In genomic region chr9:71675216-71675615, GRCm38 (mm10) we compare ENCODE assay signal across 21 mouse cellular contexts.
DNase-seq lines count a peak whose midpoint lies in the region; ATAC-seq and TF ChIP-seq lines count a peak whose summit lies in the region.
"Had no signal": no experiment of that assay in that cellular context is flagged by ENCODE, and none has a peak within 500 bp of the region (broad histone marks: within the 10 kb centered on the region; RNA-seq: fewer than 3 reads in every experiment).

No protein-coding gene starts in this region.

- 93% methylated on average over 2 of the region's 2 CpGs for WGBS in heart, embryonic 15.5 days
- 49% methylated on average over 2 of the region's 2 CpGs for WGBS in kidney, adult 2 months
- WGBS in kidney, embryonic 14.5 days, result 54% methylated on average over 2 of the region's 2 CpGs
- 67% methylated on average over 2 of the region's 2 CpGs for WGBS in midbrain, embryonic 10.5 days
- WGBS in midbrain, embryonic 15.5 days, result 82% methylated on average over 2 of the region's 2 CpGs

- peak overlapping the region; percentile 73; the same call in 1 of the 2 replicates for H3K27ac ChIP-seq in heart, embryonic 15.5 days
- H3K27ac ChIP-seq in kidney, adult 2 months (ENCODE audit: insufficient read depth, low read depth, low read length), result peak overlapping the region; percentile 78
- no peak overlapping the region for H3K27ac ChIP-seq in kidney, embryonic 14.5 days (ENCODE audit: low read depth, low read length)
- H3K27ac ChIP-seq in midbrain, embryonic 10.5 days (replicated peaks), result peak overlapping the region; percentile 76
- H3K27ac ChIP-seq in midbrain, embryonic 15.5 days, result no peak overlapping the region
- H3K27ac ChIP-seq: forebrain, embryonic 13.5 days; hindbrain, embryonic 14.5 days; intestine, embryonic 15.5 days; liver, embryonic 13.5 days; stomach, embryonic 15.5 days had no signal

- TF ChIP-seq CTCF in kidney, adult 2 months (conservative IDR thresholded peaks at IDR 0.05; ENCODE audit: insufficient read depth, insufficient read length, low read depth, low read length), result no peak

- H3K4me1 ChIP-seq in heart, embryonic 15.5 days (replicated peaks), result peaks cover 47% of the 10 kb centered on the region
- H3K4me1 ChIP-seq in kidney, adult 2 months (ENCODE audit: control insufficient read depth, insufficient read depth, low read length), result peaks cover 51% of the 10 kb centered on the region
- peaks cover 26% of the 10 kb centered on the region; the same call in 1 of the 2 replicates for H3K4me1 ChIP-seq in kidney, embryonic 14.5 days (ENCODE audit: control insufficient read depth, insufficient read depth, low read length)
- peaks cover 14% of the 10 kb centered on the region for H3K4me1 ChIP-seq in midbrain, embryonic 10.5 days
- H3K4me1 ChIP-seq in midbrain, embryonic 15.5 days, result no peaks in the 10 kb centered on the region
- H3K4me1 ChIP-seq: forebrain, embryonic 13.5 days had no signal

- no peak overlapping the region for H3K4me3 ChIP-seq in heart, embryonic 15.5 days
- no peak overlapping the region for H3K4me3 ChIP-seq in kidney, adult 2 months (ENCODE audit: insufficient read depth, low read depth, low read length)
- no peak overlapping the region for H3K4me3 ChIP-seq in kidney, embryonic 14.5 days (ENCODE audit: low read length)
- no peak overlapping the region for H3K4me3 ChIP-seq in midbrain, embryonic 10.5 days
- no peak overlapping the region for H3K4me3 ChIP-seq in midbrain, embryonic 15.5 days
- H3K4me3 ChIP-seq: forebrain, embryonic 13.5 days; intestine, embryonic 15.5 days; limb, embryonic 12.5 days; liver, embryonic 13.5 days; stomach, embryonic 15.5 days had no signal

- TF ChIP-seq POLR2A in kidney, adult 2 months (IDR thresholded peaks at IDR 0.05; ENCODE audit: low read depth, low read length), result no peak

- no peak overlapping the region for H3K4me2 ChIP-seq in heart, embryonic 15.5 days
- no peak overlapping the region for H3K4me2 ChIP-seq in kidney, embryonic 14.5 days (replicated peaks; ENCODE audit: low read depth, low read length)
- H3K4me2 ChIP-seq in midbrain, embryonic 15.5 days, result no peak overlapping the region
- H3K4me2 ChIP-seq: forebrain, embryonic 13.5 days; hindbrain, embryonic 14.5 days; intestine, embryonic 15.5 days; limb, embryonic 12.5 days; liver, embryonic 13.5 days; stomach, embryonic 15.5 days had no signal

- no peaks in the 10 kb centered on the region for H3K9me3 ChIP-seq in heart, embryonic 15.5 days (replicated peaks)
- no peaks in the 10 kb centered on the region for H3K9me3 ChIP-seq in kidney, embryonic 14.5 days (ENCODE audit: control insufficient read depth, low read length)
- H3K9me3 ChIP-seq in midbrain, embryonic 10.5 days (replicated peaks), result no peaks in the 10 kb centered on the region
- no peaks in the 10 kb centered on the region for H3K9me3 ChIP-seq in midbrain, embryonic 15.5 days
- H3K9me3 ChIP-seq: intestine, embryonic 15.5 days; limb, embryonic 12.5 days; liver, embryonic 13.5 days had no signal

- no peak for ATAC-seq in heart, embryonic 15.5 days (replicated peaks; ENCODE audit: insufficient number of reproducible peaks, insufficient read depth, low FRiP score, low read depth)
- no peak for ATAC-seq in kidney, embryonic 14.5 days (ENCODE audit: low FRiP score, low TSS enrichment)
- ATAC-seq in midbrain, embryonic 15.5 days (replicated peaks), result no peak
- ATAC-seq: CD4-positive, CD25-positive, alpha-beta regulatory T cell, adult 4 months; forebrain, embryonic 13.5 days; intestine, embryonic 15.5 days; midbrain, embryonic 16.5 days had no signal

- H3K9ac ChIP-seq in heart, embryonic 15.5 days, result no peak overlapping the region
- no peak overlapping the region for H3K9ac ChIP-seq in kidney, embryonic 14.5 days (ENCODE audit: low read depth, low read length)
- H3K9ac ChIP-seq in midbrain, embryonic 15.5 days, result no peak overlapping the region
- H3K9ac ChIP-seq: forebrain, embryonic 13.5 days; hindbrain, embryonic 14.5 days; intestine, embryonic 15.5 days; limb, embryonic 12.5 days; liver, embryonic 13.5 days; stomach, embryonic 15.5 days had no signal

- no peak for DNase-seq in heart, adult 8-10 months (ENCODE audit: low spot score)
- DNase-seq in kidney, adult 2 months, result peak; percentile 90
- no peak for DNase-seq in midbrain, embryonic 10.5 days (ENCODE audit: low spot score)
- peak; percentile 74 to 81 for DNase-seq in kidney, postnatal 36 days
- DNase-seq in adipocyte (ENCODE audit: low spot score), result no peak
- DNase-seq: adrenal gland, postnatal 36 days; cerebellum, adult 8-10 months; gastrocnemius, postnatal 10 days; liver, embryonic 13.5 days; lung, adult 18-20 months; right cerebral cortex, postnatal 25 days had no signal

- H3K27me3 ChIP-seq in heart, embryonic 15.5 days, result no peaks in the 10 kb centered on the region
- no peaks in the 10 kb centered on the region for H3K27me3 ChIP-seq in kidney, adult 2 months (replicated peaks; ENCODE audit: control insufficient read depth, insufficient read depth, low read length)
- no peaks in the 10 kb centered on the region for H3K27me3 ChIP-seq in kidney, embryonic 14.5 days (ENCODE audit: control insufficient read depth, insufficient read depth, low read length)
- H3K27me3 ChIP-seq in midbrain, embryonic 10.5 days (ENCODE audit: low read depth, poor library complexity, severe bottlenecking), result no peaks in the 10 kb centered on the region
- H3K27me3 ChIP-seq in midbrain, embryonic 15.5 days (replicated peaks), result no peaks in the 10 kb centered on the region
- H3K27me3 ChIP-seq: forebrain, embryonic 13.5 days; intestine, embryonic 15.5 days; limb, embryonic 12.5 days; stomach, embryonic 15.5 days had no signal

- peaks cover 5% of the 10 kb centered on the region; the same call in 1 of the 2 replicates for H3K36me3 ChIP-seq in heart, embryonic 15.5 days
- no peaks in the 10 kb centered on the region; the same call in 1 of the 2 replicates for H3K36me3 ChIP-seq in kidney, adult 2 months (ENCODE audit: control insufficient read depth, insufficient read depth, low read length)
- no peaks in the 10 kb centered on the region for H3K36me3 ChIP-seq in kidney, embryonic 14.5 days (ENCODE audit: control insufficient read depth, insufficient read depth, low read length)
- no peaks in the 10 kb centered on the region for H3K36me3 ChIP-seq in midbrain, embryonic 10.5 days
- H3K36me3 ChIP-seq in midbrain, embryonic 15.5 days (replicated peaks), result no peaks in the 10 kb centered on the region
- H3K36me3 ChIP-seq: intestine, embryonic 15.5 days; limb, embryonic 12.5 days; liver, embryonic 13.5 days; stomach, embryonic 15.5 days had no signal

Comparison
In these comparisons a context has a peak if more than half of its experiments do, and no peak if none do; other contexts are left out.
1. H3K27ac ChIP-seq: peak in heart, embryonic 15.5 days (single experiment), kidney, adult 2 months (single experiment) and midbrain, embryonic 10.5 days (single experiment); none in kidney, embryonic 14.5 days (single experiment) and midbrain, embryonic 15.5 days (single experiment).
2. DNase-seq: peak in kidney, adult 2 months (single experiment) and kidney, postnatal 36 days (2 of 2); none in heart, adult 8-10 months (single experiment), midbrain, embryonic 10.5 days (single experiment) and adipocyte (single experiment).